Mouse (Mus musculus): ENCODE measurements around the gene Sardh.

DNA sequence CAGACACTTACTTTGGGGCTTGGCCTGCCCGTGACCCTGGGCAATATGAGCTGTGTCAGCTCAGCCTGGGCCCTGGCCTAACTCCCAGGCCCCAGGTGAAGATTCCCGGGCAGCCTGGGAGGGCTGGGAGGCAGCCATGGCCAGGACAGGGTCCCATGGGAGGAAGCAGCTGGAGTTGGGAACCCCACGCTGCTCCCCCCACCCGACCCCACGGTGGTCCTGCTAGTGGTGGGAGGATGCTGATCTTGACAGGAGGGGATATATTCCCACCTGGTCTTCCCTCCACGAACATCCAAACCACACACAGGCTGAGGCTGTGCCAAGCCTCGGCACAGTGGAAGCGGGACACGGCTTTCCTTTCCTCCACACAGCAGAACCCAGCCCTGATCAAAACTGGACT, 38.8 kb downstream of the Sardh start:
- TF ChIP-seq POLR2A (IDR thresholded peaks at IDR 0.05; ENCODE audit: control insufficient read depth, extremely low read depth, insufficient read depth, low read length, poor library complexity), result no peak
- TF ChIP-seq CTCF (IDR thresholded peaks at IDR 0.05; ENCODE audit: borderline replicate concordance, control insufficient read depth, extremely low read depth, insufficient read depth, low read length, poor library complexity), result no peak

Data from thymus, adult 2 months (tissue).